Mouse (Mus musculus): ENCODE data around the gene Srd5a3. TPM values are rescaled to one million over a fixed set of nuclear protein-coding genes. Genes with fewer than 3 reads are reported as not detected.
A peak's percentile ranks its signal among the peaks of the same experiment; 100 is the strongest.

Srd5a3 gene
- polyA plus RNA-seq, 1 experiment from 2014 or later: 20.2 TPM

GRCm38 (mm10) chr5:76177664-76178063 is 37.6 kb downstream of the Srd5a3 start:
- Histone ChIP-seq H3K27ac (replicated peaks) (no peak overlapping the region), H3K4me1 (no peaks in the 10 kb centered on the region; the same call in 1 of the 2 replicates), H3K36me3 (no peaks in the 10 kb centered on the region), H3K4me2 (no peak overlapping the region), H3K9ac (replicated peaks) (no peak overlapping the region), H3K9me3 (replicated peaks) (no peaks in the 10 kb centered on the region), H3K4me3 (replicated peaks) (no peak overlapping the region), H3K27me3 (replicated peaks) (no peaks in the 10 kb centered on the region)
- WGBS: 88% methylated on average over 7 of the region's 7 CpGs
- ATAC-seq (ENCODE audit: low FRiP score): no peak

GRCm38 (mm10) chr5:76179171-76179570 is 39.1 kb downstream of the Srd5a3 start:
- ATAC-seq (ENCODE audit: low FRiP score): no peak
- no peak overlapping the region for H3K9ac ChIP-seq (replicated peaks)
- H3K4me1 ChIP-seq: peaks cover 8% of the 10 kb centered on the region
- H3K27ac ChIP-seq (replicated peaks): no peak overlapping the region
- 97% methylated on average over 5 of the region's 5 CpGs for WGBS
- no peak overlapping the region for H3K4me3 ChIP-seq (replicated peaks)
- H3K36me3 ChIP-seq: no peaks in the 10 kb centered on the region
- no peaks in the 10 kb centered on the region for H3K27me3 ChIP-seq (replicated peaks)
- no peak overlapping the region for H3K4me2 ChIP-seq
- H3K9me3 ChIP-seq (replicated peaks): no peaks in the 10 kb centered on the region

DNA sequence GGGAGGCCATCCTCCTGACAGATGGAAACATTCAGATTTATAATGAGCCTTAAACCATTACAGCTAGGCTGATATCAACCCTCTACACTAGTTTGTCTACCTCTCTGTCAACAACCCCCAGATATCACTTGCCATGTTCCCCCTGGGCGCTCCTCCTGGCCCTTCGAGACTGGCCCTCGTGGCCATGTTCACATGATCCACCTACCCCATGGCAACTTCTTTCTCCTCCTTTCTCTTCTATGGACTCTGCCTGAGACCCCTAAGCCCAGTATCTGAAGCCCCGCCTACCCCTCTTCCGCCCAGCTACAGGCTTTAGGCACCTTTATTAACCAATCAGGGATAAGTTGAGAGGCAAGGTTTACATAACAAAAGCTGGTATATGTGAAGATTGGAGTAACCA is 39.7 kb downstream of the Srd5a3 start:
- ATAC-seq (ENCODE audit: low FRiP score): no peak
- Histone ChIP-seq H3K4me3 (replicated peaks) (no peak overlapping the region), H3K27ac (replicated peaks) (no peak overlapping the region), H3K4me1 (peaks cover 13% of the 10 kb centered on the region), H3K9ac (replicated peaks) (no peak overlapping the region), H3K27me3 (replicated peaks) (no peaks in the 10 kb centered on the region), H3K9me3 (replicated peaks) (no peaks in the 10 kb centered on the region), H3K36me3 (no peaks in the 10 kb centered on the region), H3K4me2 (no peak overlapping the region)
- 86% methylated on average over 5 of the region's 5 CpGs for WGBS

GRCm38 (mm10) chr5:76182326-76182725 is 42.3 kb downstream of the Srd5a3 start:
- no peak overlapping the region for H3K27ac ChIP-seq (replicated peaks)
- peaks cover 30% of the 10 kb centered on the region for H3K4me1 ChIP-seq
- H3K9ac ChIP-seq (replicated peaks): no peak overlapping the region
- H3K27me3 ChIP-seq (replicated peaks): no peaks in the 10 kb centered on the region
- WGBS: 74% methylated on average over 3 of the region's 3 CpGs
- H3K4me2 ChIP-seq: no peak overlapping the region
- ATAC-seq (ENCODE audit: low FRiP score): no peak
- no peaks in the 10 kb centered on the region for H3K36me3 ChIP-seq
- no peak overlapping the region for H3K4me3 ChIP-seq (replicated peaks)
- no peaks in the 10 kb centered on the region for H3K9me3 ChIP-seq (replicated peaks)

DNA sequence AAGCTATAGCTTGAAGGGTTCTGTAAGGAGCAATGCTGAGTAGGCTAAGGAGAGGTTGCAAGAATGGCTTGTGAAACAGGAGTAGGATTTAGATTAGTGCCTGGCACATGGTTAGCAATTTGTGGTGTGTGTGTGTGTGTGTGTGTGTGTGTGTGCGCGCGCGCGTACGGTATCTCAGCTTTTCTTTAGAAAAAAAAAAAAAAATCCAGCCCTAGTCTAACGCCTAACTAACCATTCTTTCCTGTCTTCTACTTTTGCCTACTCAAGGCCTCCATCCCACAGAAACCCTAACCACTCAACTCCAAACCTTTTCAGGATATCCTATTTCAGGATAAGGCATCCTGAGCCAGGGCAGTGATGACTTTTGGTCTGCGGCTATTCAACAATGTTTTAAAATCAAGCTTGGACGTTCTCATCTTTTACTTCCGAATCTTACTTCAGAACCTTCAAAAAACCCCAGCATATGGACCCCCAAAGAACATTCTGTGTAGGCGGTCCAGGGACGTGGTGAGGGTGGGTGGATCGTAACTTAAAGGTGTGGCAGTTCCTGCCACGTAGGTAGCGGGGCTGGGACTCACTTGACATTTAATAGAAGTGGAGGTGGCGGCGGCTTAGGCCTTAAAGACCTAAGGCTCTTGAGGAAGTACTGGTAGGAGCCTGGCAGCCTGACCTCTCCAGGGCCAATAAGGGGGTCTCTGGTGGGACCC is 43.1 kb downstream of the Srd5a3 start:
- Histone ChIP-seq H3K27me3 (replicated peaks) (no peaks in the 10 kb centered on the region), H3K4me3 (replicated peaks) (peak overlapping the region; percentile 95), H3K4me1 (peaks cover 37% of the 10 kb centered on the region), H3K9me3 (replicated peaks) (no peaks in the 10 kb centered on the region), H3K36me3 (no peaks in the 10 kb centered on the region), H3K27ac (replicated peaks) (peak overlapping the region; percentile 68), H3K9ac (replicated peaks) (peak overlapping the region; percentile 59), H3K4me2 (peak overlapping the region; percentile 89)
- 42% methylated on average over 17 of the region's 17 CpGs for WGBS
- no peak; the same call in 1 of the 2 replicates for ATAC-seq (ENCODE audit: low FRiP score)

DNA sequence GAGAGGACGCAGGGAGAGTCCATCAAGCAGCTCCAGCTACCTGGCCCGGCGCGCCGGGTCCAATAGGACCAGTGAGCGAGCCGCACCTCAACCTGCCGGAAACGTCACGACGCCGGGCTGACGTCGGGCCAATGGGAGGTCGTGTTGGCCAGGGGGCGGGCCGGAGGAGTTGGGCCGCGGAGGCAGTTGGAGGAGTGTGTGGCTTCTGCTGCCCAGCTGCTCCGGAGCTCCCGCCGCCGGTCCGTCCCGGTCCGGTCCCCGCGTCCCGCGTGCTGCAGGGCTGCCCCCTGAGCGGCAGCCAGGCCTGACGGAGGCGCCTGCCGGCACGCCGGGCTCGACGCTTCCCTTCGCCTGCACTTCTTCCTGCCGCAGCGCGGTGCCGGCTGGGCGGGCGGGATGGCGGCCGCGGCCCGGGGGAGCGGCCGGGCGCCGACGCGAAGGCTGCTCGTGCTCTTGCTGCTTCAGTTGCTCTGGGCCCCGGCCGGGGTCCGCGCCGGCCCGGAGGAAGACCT is 43.7 kb downstream of the Srd5a3 start, which contains the start of gene Tmem165:
Tmem165 (plus strand) TSS at position 131 of the 512 bp plus-strand sequence.
- no peaks in the 10 kb centered on the region for H3K27me3 ChIP-seq (replicated peaks)
- peak within 1 kb of the TSS; percentile 95 for H3K27ac ChIP-seq (replicated peaks)
- H3K4me3 ChIP-seq (replicated peaks): peak within 1 kb of the TSS; percentile 95
- no peaks in the 10 kb centered on the region for H3K9me3 ChIP-seq (replicated peaks)
- peak within 1 kb of the TSS; percentile 89 for H3K4me2 ChIP-seq
- peak; percentile 98 for ATAC-seq (ENCODE audit: low FRiP score)
- WGBS: under 1% methylated on average over 43 of the region's 62 CpGs
- H3K36me3 ChIP-seq: no peaks in the 10 kb centered on the region
- H3K9ac ChIP-seq (replicated peaks): peak within 1 kb of the TSS; percentile 94
- H3K4me1 ChIP-seq: peaks cover 37% of the 10 kb centered on the region

GRCm38 (mm10) chr5:76184286-76185080 is 44.4 kb downstream of the Srd5a3 start:
- peak overlapping the region; percentile 95 for H3K27ac ChIP-seq (replicated peaks)
- no peaks in the 10 kb centered on the region for H3K36me3 ChIP-seq
- H3K4me3 ChIP-seq (replicated peaks): peak overlapping the region; percentile 95
- peak overlapping the region; percentile 94 for H3K9ac ChIP-seq (replicated peaks)
- H3K27me3 ChIP-seq (replicated peaks): no peaks in the 10 kb centered on the region
- H3K4me1 ChIP-seq: peaks cover 37% of the 10 kb centered on the region
- WGBS: 4% methylated on average over 38 of the region's 38 CpGs
- H3K4me2 ChIP-seq: peak overlapping the region; percentile 89
- ATAC-seq (ENCODE audit: low FRiP score): peak; percentile 87
- H3K9me3 ChIP-seq (replicated peaks): no peaks in the 10 kb centered on the region

GRCm38 (mm10) chr5:76187885-76188284 is 47.8 kb downstream of the Srd5a3 start:
- Histone ChIP-seq H3K27ac (replicated peaks) (no peak overlapping the region), H3K4me3 (replicated peaks) (no peak overlapping the region), H3K27me3 (replicated peaks) (no peaks in the 10 kb centered on the region), H3K4me1 (peaks cover 45% of the 10 kb centered on the region), H3K9me3 (replicated peaks) (no peaks in the 10 kb centered on the region), H3K36me3 (no peaks in the 10 kb centered on the region), H3K4me2 (no peak overlapping the region), H3K9ac (replicated peaks) (no peak overlapping the region)
- ATAC-seq (ENCODE audit: low FRiP score): no peak
- 89% methylated on average over 5 of the region's 5 CpGs for WGBS

DNA sequence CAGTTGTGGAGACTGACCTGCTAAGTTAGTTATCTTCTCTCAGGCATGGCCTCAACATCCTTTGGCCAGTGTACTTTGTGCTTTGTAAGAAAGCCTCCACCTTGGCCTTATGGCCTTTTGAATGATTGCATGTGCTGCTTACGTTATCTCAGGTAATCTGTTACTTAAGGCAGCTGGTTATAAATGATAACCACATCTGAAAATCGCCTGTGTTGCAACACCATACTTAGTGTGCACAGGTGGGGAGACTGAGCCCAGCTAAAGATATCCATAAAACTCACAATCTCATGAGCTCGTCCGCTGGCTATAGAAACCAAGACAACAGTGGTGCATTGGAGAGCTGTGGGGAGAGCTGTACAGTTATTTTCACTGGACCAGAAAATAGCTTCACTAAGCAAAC is 50.5 kb downstream of the Srd5a3 start:
- Histone ChIP-seq H3K4me2 (no peak overlapping the region), H3K4me1 (peaks cover 29% of the 10 kb centered on the region), H3K27me3 (replicated peaks) (no peaks in the 10 kb centered on the region), H3K4me3 (replicated peaks) (no peak overlapping the region), H3K9me3 (replicated peaks) (no peaks in the 10 kb centered on the region), H3K9ac (replicated peaks) (no peak overlapping the region), H3K27ac (replicated peaks) (no peak overlapping the region), H3K36me3 (no peaks in the 10 kb centered on the region)
- ATAC-seq (ENCODE audit: low FRiP score): no peak
- 93% methylated on average over 4 of the region's 4 CpGs for WGBS

GRCm38 (mm10) chr5:76193075-76193474 is 53.0 kb downstream of the Srd5a3 start:
- H3K4me3 ChIP-seq (replicated peaks): no peak overlapping the region
- ATAC-seq (ENCODE audit: low FRiP score): no peak
- no peaks in the 10 kb centered on the region for H3K9me3 ChIP-seq (replicated peaks)
- no peak overlapping the region for H3K9ac ChIP-seq (replicated peaks)
- no peaks in the 10 kb centered on the region for H3K27me3 ChIP-seq (replicated peaks)
- no peak overlapping the region for H3K4me2 ChIP-seq
- peaks cover 14% of the 10 kb centered on the region for H3K4me1 ChIP-seq
- H3K36me3 ChIP-seq: 0 out of 2 replicates have a peak, but pooled peaks cover 6% of the 10 kb centered on the region
- no peak overlapping the region for H3K27ac ChIP-seq (replicated peaks)

DNA sequence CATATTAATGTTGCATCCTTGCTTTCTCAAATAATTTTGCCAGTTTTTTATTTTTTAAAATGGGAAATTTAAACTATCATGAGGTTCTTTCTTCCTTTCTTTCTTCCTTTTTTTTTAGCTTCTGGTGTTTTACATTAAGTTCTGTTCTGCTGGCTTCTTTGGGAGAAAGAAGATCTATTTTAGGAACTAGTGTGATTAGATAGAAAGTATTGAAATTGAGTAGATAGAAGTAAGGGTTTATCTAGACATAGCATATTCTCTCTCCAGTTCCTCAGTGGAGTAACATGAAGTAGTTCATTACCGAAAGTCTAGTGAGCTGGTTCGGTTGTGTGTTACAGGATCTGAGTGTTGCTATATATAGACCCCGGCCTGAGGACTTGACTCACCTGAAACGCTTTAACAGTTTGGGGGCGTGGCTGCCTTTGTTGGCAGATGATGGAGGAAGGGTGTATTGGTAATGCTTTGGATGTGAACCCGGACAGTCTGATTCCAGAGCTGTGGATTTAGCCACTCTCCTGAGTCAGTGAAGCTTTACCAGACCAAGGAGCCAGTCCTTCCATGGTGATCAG is 54.4 kb downstream of the Srd5a3 start:
- no peak for ATAC-seq (ENCODE audit: low FRiP score)
- H3K36me3 ChIP-seq: 0 out of 2 replicates have a peak, but pooled peaks cover 6% of the 10 kb centered on the region
- H3K27ac ChIP-seq (replicated peaks): no peak overlapping the region
- H3K4me3 ChIP-seq (replicated peaks): no peak overlapping the region
- H3K27me3 ChIP-seq (replicated peaks): no peaks in the 10 kb centered on the region
- H3K9ac ChIP-seq (replicated peaks): no peak overlapping the region
- no peaks in the 10 kb centered on the region for H3K9me3 ChIP-seq (replicated peaks)
- peaks cover 14% of the 10 kb centered on the region; the same call in 1 of the 2 replicates for H3K4me1 ChIP-seq
- 90% methylated on average over 6 of the region's 6 CpGs for WGBS
- no peak overlapping the region for H3K4me2 ChIP-seq
